Mouse (Mus musculus) 3134 (cell line): ENCODE measurements around the gene Fgd5.
A peak's percentile ranks its signal among the peaks of the same experiment; 100 is the strongest.

Experiments used
- DNase-seq: peaks from one replicate; pipeline ENCODE4 v3.0.0-alpha.2; 2011; ENCODE audit warnings: low spot score; ENCODE audit not compliant: insufficient read length; ENCODE audit errors: extremely low read depth

Gene Fgd5

DNA sequence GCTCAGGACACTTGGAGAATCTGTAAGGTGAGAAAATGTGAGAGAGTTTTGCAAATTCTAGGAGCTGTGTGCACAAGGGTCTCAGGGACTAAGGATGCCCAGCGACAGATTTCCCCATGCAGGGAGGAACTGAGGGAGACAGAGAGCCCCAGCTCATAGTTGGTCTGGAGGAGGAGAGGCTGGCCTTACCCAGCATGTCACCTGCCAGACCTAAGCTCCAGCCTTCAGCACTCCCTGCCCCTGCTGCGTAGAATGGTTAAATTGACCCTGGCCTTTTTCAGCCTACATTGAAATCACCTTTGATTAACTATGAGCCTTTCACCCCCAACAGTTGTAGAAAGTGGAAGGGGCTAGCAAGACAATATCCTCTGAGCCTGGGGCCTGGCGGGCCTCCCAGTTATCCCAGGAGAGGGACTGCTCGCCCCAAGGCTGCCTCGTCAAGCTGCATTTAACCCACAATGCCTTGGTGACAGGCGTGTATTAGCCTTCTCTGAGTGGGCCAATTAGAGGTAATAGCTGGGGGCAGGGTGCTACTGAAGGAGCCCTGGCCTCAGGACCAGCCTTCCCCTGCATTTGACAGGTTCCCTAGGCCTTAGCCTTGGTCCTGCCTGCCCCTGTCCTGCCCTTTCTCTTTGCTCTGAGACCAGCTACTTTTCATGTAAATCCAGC lies 25.6 kb downstream of the Fgd5 start:
- no peak for DNase-seq

DNA sequence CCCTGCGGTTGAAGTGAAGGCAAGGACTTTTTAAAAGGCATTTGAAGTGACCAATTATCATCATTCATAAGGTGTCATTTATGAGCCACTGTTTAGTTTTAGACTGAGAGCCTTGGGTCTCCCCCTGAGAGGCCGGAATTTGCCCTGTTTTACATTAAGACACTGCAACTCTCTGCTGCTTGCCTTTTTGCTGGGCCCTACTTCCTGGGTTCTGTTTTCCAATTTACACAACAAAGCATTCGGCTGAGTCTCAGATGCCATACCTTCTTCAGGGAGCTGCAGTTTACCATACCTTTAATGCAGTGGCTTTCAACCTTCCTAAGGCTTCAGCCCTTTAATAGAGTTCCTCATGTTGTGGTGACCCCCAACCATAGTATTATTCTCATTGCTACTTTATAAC lies 26.1 kb downstream of the Fgd5 start:
- DNase-seq, result no peak

DNA sequence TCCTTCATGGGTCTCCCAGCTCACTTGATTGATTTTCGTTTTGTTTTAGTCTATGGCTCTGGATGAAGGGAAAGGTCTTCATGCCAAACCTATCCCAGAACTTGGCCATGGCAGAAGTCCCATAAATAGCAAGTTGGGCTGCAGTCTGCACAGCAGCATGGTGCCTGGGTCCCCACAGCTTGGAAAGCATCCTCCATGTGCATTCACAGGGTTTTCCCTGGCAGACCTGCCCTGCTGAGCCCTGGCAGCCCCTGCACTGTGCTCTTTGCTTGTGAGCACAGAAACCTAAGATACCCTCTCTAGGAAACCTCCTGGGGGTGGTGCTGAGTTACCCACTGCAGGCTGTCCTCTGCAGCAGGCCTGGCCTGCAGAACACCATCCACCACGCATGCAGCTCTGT lies 32.2 kb downstream of the Fgd5 start:
- no peak for DNase-seq

DNA sequence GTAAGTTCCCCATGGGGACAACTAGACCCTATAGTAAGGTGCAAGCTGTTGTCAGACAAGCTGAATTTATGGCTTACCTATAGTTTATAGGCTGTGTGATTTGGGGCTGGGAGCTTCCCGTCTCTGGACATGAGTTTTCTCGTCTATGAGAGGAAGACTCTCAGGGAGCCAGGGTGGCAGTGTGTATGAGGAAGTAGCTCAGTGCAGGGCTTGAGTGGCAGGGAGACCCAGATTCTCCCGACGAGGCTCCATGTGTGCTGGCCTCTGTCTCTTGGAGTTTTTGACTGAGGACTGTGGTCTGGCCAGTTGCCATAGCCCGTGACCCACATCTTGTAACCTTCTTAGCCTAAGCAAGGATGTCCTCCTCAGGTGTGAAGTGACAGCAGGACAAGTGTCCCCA lies 33.7 kb downstream of the Fgd5 start:
- no peak for DNase-seq

DNA sequence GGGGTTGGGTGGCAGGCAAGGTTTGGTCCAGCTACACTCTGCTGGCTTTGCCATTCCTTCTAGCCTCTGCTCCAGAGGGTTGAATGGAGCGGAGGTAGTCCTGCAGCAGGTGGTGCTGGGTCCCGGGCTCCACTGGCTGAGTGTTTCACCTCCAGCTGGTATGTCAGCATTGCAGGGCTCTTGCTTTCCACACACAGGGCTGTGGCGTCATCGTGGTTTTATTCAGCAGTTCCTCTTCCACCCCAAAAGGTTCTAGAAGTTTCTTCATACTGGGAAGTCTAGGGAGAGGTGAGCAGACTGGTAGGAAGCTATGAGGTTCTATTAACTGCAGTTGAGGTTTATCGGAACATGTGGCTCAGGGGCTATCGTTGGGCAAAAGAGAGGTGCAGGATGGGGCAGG lies 34.4 kb downstream of the Fgd5 start:
- no peak for DNase-seq

DNA sequence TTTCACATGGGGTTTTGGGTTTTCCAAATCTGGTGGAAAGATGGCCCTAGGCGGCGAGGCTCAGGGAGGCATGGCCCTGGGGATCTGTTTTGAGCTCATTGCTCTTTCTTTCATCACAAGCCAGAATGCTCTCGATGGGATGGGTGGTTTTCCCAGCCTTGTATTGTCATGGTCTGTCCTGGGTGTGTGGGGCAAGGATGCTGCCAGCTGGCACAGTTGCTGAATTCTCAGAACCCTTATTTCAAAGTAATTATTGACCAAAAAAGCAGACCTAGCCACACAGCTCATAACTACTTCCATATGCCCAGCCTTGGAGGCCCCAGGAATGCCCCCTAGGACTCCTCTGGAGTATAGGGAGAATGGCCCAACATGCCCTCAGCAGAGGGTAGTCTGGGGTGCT lies 34.9 kb downstream of the Fgd5 start:
- no peak for DNase-seq

DNA sequence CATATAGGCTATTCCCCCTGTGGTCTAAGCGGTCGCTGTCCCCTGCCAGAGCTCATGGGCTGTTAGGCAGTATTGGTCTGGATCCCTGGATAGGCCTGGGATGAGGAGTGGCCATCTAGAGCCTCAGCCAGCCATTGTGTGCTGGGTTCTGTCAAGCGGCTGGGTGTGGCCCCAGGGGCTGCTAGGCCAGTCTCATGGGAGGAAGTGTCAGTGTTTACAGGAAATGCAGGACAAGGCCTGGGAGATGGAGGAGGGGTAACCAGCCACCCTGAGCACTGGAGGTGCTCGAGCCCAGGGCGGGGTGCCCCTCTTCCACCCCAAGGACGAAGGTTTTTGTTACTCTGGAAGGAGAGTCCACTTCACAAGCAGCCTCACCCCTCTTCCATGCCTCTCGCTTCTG lies 36.3 kb downstream of the Fgd5 start:
- peak; percentile 41 for DNase-seq

DNA sequence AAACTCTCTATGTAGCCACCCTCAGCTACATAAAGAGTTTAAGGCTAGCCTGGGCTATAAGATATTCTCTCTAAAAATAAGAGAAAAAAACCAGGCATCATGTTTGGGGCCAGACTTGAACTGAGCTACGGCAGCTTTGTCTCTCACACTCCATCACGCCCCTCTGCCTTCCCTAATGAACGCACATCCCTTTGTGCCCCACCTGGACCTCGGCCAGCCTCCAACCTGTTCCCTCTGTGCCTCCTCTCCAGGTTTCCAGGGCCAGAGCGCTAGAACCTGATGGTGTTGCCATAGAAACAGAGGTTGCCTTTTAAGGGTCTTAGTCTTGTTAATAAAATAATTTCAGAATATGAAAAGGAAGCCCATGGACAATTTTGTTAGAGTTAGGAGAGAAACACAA lies 37.2 kb downstream of the Fgd5 start:
- DNase-seq, result no peak

DNA sequence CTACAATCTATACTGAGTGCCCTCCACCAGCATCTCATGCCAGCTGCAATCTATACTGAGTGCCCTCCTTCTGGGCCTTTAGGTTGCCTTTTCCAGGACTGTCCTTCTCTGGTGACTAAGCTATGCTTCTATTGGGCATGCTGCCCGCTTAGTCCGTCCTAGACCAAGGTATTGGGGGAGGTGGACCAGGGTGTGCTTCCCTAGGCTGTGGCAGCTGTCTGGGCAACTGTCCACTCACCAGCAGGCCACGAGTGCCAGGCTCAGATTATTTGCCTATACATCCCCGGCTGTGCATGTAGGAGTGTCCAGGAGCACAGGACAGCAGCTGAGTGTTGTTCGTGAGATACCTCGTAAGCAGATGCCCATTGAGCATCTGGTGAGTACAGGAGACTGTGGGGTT lies 38.1 kb downstream of the Fgd5 start:
- peak; percentile 10 for DNase-seq

DNA sequence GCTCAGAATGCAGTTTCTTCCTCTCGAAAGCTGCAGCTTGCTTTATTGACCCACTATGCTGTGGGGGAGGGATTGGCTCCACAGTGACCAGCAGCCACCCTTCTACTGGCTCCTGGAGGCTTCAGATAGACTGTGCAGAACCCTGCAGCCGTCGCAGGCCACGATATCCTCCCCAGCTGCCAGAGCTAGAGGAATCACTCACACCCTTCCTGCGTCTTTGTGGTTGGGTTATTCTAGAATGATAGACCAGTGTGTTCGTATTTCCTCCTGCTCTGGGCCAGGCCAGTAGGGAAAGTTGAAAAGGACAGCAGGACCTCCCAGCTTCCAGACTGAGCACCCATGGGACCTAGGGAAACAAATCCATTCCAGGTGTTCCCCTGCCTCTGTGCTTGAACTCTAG lies 39.7 kb downstream of the Fgd5 start:
- DNase-seq, result no peak

DNA sequence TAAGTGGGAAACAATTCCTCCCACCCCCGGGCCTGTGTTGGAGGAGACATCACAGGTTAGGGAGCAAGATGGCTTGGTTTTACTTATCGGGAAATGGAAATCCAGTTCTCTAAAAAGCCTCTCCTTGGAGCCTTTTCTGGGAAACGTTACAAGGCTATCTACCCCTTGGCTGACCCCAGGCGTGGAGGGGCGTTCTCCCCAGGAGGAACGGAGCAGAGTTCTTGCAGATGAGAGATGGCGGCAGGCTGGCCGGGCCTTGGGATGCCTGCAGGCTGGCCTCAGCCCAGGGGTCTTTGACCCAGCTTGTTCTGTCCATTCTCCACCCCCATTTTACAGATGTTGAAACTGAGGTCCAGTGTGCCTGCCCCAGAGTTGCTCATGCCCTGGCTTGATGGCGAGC lies 42.4 kb downstream of the Fgd5 start:
- DNase-seq, result no peak

DNA sequence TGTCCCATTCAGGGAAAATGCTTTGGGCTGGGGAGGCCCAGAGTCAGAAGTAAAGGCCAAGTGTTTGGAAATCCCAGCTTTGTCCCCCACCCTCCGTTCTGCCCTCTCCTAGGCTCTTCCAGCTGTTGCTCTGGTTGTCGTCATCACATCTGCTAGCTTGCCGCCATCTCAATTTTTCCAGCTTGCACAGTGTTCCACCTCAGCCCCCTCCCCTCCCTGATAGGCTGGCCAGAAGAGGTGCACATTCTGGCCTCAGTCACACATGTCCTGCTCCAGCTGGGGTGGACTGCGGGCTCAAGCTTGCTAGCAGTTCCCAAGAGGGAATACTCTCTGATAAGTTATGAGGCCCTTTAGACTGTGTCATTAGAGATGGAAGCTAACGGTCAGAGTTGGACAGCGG lies 42.8 kb downstream of the Fgd5 start:
- DNase-seq, result no peak

DNA sequence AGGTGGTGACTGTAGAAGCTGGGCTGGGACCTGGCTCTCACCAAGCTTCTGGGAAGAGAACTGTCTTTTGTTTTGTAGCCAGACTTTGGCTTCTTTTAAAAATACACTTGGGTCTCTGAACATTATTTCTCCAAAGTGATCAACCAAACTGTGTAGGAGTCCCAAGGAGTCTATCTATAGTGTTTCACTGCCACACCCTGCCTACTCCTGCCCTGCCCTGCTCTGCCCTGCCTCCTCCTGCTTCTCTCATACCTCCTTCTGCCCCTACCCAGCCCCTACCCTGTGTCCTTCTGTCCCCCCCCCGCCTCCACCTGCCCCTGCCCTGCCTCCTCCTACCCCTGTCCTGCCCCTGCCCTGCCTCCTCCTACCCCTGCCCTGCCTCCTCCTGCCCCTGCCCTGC lies 46.6 kb downstream of the Fgd5 start:
- DNase-seq, result no peak

DNA sequence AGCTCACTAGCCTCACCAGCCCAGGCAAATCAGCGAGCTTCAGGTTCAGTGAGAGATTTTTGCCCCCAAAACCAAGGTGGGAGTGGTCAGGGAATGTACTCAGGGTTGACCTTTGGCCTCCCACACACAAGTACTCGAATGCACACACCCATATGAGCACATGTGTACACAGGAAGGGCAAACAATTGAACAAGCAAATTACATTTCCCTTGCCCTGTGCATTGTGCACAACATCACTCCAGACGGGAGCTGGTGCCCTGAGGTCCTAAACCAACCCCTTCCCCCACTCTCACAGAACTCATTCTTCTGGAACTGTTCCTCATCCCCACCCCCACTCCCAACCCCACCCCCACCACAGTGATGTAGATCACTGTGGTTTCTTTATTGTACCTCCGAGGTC lies 48.7 kb downstream of the Fgd5 start:
- no peak for DNase-seq

DNA sequence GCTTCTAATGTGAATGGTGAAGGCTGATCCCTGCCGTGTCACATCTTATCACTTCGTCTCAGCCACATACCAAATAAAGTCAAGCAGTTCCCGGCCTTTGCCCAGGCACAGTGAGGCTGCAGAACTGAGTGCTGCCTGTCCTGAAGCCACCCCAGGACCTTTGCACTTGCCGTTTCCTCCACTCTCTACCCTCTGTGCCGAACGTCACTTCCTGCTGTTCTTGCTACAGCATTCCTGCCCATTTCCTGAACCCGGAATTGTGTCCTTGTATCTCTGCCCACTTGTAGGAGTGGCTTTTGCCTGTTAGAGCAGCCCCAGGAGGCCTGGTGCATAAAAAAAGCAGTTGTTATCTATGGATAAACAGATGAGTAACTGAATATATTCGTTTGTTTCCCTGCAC lies 52.0 kb downstream of the Fgd5 start:
- DNase-seq, result no peak

DNA sequence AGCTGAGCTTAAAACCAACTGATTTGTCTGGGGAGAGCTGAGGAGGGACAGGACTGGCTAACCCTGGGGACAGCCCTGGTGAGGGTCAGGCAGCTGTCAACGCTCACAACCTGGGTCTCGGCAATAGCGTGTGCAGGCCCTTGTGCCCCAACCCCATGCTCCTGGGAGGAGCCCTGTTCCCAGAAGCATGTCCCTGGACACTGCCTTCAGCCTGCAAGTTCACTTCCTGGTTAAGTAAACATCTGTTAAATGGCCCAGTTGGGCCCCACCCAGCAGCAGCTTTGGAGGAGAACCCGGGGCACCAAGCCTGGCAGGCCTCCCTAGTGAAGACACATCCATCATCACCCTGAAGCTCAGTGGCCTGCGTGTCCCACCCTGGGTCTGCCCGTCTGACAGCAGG lies 56.0 kb downstream of the Fgd5 start:
- no peak for DNase-seq

DNA sequence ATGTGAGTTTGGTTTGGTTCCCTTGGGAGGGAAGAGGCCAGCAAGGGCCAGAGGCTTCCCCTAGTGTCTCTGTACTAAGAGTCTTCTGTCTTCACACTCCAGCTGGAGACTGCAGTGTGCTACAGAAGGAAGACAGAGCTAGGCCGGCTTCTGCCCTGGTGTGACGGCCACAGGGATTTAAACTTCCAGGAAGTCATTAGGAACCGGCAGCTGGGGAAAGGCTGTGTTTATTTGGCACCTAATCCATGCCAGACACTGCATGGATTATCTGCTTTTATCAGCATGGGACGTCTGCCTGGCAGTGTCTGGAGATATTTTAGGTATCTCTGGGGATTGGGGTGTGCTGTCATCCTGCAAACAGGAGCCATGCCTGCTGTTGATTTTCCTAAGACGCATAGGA lies 57.7 kb downstream of the Fgd5 start:
- no peak for DNase-seq

DNA sequence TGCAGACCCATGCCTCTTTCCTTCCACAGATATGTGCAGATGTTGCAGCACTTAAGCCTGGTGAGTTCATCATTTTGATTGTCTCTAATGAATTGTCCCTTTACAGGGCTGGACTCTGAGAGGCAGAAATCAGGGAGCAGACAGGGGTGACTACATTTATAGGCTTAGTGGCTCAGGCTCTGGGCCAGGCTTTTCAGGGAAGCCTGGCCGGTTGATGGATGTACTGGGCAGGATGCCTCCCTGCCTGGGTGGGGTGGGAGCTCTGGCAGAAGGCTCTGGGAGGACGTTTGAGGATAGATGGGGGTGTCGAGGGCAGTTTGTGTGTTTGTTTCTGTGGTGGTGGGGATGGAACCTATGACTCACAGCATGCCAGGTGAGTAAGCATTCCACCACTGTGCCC lies 59.5 kb downstream of the Fgd5 start:
- no peak for DNase-seq

DNA sequence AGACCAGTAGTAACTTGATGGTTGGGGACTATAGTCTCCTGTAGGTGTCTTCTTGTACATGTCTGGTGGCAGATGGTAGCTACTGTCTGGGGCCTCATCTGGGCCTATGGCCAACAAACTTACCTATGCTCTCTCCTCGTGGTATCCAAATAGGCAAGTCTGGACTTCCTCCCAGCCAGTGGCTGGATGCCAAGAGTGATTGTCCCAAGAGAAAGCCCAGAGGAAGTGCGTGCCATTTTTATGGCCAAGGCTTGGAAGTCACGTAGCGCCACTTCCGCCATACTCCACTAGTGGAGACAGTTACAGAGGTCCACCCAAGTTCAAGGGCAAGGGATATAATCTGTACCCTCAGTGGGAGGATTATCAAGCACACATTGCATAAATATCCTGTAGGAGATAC lies 62.6 kb downstream of the Fgd5 start:
- DNase-seq, result no peak

DNA sequence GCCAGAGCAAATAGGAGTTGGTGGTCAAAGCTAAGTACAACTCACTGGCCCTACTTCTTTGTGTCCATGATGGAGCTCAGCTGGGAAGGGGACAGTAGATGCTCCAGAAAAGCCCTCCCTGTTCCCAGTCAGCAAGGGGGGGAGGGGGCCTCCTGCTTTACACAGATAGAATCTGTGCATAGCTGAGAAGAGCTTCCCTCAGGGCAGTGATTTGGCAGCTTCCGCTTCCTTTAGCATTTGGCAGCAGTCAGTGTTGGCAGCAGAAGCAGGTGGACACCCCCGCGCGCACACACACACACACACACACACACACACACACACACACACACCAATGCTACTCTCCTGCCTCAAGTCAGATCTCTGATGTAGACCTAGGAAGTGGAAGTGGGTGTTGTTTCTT lies 63.4 kb downstream of the Fgd5 start:
- no peak for DNase-seq

DNA sequence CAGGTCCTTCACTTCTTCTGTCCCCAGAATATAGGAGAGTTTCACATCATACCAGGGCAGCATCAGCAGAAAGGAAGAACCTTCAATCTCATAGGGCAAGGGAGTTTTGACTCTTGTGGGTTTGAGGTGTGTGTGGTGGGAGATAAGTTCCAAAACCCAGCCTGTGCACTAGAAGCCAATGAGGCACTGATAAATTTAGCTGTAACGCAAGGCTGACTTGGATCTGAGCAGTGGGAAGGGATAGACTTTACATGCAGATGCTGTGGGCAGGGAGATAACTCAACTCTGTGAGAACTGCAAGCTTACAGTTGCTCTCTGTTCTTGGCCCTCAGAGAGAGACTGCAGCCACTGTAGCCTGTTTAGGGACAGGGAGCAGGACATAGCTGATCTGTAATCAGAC lies 64.2 kb downstream of the Fgd5 start:
- no peak for DNase-seq

DNA sequence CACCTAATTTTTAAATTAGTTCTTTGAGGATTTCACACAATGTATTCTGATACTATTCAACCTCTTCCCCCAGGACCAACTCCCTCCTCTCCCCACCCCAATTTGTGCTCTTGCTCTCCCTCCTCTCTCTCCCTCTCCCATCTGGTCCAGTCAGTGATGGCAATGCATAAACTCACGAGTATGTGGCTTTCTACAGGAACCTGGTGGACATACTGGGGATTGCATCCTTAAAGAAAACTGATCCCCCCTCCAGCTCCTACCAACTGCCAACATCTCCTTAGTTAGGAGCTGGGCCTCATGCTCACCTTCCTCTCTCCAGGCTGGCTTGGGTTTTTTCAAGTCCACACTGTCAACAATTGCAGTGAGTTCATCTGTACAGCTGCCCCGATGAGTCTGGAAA lies 79.1 kb downstream of the Fgd5 start:
- no peak for DNase-seq

DNA sequence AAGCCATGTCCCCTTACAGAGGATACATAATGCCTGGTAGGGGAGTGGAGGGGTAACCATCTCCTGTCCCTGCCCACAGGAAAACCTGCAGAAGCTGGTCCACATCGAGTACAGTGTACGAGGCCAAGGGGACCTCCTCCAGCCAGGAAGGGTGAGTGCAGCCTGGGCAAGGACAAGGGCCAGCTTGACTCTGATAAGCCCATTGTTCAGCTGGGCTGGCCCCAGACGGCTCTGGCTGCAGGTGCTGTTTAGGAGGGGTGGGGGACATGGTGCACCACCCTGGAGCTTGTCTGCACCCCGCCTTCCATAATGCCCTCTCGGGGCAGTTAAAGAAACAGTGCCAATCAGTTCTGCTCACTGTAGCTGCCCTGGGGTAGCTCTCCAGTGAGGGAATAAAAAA lies 83.0 kb downstream of the Fgd5 start:
- DNase-seq, result no peak
